Mouse (Mus musculus) R1 (cell line): Measurements from ENCODE around the gene Grpel1.

Source experiments
- DNase-seq: peaks from one replicate; pipeline ENCODE4 v3.0.0-alpha.2; 2018; ENCODE audit warnings: low read depth, low spot score

Gene Grpel1

DNA sequence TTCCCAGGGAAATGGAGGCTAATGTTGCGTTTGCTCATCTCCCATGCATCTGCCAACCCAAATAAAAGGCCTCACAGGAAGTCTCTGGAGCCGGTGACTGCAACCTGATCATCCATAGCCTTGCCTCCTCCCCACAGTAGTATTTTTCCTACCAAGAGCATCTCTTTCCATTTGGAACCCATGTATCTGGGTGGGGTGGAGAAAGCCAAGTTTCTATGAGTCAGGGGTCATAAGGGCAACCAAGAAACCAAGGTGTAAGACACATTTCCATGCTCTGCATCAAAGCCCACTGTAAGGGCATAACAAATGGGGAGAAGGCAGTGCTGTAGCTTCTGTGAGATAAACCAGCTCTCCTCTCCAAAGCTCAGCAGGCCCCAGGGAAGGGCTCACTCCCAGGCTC lies 3.6 kb upstream of the Grpel1 start:
- DNase-seq: no peak

DNA sequence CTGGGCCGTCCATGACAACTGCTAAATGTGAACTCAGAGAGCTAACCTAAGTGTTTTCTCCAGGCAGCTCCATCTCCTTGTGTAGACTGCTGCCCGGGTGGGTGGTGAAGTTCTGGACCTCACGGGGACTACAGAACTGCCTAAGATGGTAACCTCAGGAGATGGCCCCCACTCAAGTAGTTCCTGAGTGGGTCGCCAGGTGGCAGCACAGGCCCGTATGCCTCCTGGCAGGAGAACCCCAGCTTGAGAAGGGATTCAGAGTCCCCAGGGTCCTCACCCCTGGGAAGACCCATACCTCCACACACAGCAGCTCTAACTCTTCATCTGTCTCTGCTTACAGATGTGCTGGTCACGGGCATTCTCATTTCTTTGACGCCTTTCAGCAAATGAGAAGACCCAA lies 2.0 kb upstream of the Grpel1 start:
- DNase-seq: peak; percentile 66

DNA sequence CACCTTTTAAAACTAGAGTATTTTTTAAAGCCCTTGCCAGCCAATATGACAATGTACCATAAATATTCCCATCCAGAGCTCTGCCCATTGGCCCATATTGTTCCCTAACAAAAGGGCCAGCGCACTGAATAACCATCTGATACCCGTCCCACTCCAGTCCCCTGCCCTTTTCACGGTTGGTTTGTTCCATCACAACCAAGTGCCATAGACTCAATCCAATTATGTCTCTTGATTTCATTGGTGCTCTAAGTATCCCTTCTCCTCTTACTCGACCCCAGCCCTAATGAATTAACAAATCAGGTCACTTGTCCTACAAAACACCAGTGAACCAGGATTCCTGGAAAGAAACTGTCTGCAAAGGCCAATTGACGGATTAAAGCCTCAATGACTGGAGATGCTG lies 1.4 kb upstream of the Grpel1 start:
- no peak for DNase-seq

DNA sequence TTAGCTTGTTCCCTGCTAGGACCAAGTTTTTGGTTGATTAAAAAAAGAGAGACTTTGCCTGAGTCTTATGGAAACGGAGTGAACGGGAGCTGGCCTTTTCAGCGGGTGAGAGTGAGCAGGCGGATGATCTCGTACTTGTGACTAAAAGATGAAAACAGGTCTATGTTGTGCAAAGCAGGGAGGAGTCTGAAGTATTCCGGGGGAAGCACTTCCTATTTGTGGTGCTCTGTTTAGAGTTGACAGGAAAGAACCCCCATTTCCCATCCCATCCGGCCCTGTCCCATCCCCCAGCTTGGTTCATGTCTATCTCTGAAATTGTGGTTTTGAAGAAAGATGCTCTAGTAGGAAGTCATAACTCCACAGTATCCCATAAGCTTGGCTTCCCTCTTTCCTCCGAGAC lies 1.1 kb downstream of the Grpel1 start:
- DNase-seq: no peak

DNA sequence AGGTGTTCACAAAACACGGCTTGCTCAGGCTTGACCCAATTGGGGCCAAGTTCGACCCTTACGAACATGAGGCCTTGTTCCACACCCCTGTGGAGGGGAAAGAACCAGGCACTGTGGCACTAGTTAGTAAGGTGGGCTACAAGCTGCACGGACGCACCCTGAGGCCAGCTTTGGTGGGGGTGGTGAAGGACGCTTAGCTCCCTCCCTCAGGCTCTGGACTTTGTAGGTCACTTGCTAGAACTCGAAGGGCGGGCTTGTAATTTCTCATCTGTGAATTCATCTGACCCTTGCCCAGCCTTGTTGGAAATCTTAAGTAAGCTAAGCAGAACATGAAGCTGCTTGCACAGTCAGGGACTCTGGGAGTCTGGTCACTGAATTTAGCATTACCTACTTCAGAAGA lies 6.4 kb downstream of the Grpel1 start:
- no peak for DNase-seq

DNA sequence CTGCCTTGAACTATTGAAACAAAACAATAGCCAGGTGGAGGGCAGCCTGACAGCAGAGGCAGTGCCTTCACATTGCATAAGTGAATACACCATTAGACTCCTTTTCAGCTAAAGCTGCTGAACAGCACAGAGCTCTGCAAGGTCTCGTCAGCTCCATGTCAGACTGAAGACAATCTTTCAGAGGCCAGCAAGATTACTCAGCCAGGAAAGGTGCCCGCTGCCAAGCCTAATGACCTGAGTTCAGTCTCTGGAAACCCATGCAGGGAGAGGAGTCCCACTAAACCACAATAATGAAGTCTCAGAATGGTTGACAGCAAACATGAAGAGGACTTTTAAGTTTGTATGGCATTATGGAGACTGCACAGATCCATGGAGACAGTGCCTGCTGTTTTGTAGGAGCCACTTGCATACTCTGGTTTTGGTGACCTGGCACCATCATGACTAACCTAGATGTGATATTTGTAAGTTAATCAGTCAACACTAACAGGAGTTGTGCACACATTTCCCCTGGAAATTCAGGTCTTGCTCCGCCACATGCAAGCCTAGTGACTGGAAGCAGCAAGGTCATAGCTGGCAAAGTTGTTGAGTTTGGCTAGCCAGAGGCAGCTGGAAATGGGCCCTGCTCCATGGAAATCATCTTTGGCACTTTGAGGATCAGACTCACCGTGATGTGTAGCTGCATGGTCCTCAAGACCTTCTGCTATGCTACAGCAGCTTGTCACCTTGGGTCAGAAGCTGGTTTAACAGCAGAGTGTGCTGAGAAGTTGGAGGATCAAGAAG lies 8.3 kb downstream of the Grpel1 start:
- no peak for DNase-seq

DNA sequence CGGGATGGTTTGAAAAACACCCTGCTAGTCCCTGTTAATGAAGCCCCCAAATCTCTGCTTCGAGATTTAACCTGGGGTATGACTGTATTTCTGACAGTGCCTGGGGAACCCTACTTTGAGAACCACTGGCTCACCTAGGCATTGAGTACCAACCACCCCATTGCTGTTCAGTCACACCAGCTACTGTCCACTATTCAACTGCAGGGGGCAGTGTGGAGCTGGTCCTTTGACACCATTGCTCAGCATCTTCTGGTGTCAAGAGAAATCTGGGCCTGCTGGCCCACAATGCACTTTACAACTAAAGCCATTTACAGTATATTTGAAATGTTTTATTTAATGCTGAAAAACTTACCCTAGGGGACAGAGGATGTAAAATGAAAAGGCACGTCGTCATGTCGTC lies 9.5 kb downstream of the Grpel1 start:
- DNase-seq: peak; percentile 86

DNA sequence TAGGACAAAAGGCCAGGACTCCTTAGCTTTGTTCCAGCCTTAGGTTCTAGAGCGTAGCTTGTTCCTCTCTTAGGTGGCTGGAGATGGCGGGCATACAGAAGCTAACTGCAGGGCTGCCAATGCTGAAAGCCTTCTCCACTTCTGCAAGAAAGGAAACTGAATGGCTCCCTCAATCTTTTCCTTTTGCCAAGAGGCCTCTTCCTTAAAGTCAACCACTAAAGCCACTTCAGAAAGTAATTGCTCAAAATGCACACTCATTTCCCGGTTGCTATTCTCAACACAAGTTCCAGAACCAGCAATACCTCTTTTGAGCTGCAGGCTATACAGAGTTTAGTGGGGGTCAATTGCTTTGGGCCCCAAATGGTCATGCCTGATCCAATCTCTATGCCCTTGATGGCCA lies 12.7 kb downstream of the Grpel1 start:
- no peak for DNase-seq

DNA sequence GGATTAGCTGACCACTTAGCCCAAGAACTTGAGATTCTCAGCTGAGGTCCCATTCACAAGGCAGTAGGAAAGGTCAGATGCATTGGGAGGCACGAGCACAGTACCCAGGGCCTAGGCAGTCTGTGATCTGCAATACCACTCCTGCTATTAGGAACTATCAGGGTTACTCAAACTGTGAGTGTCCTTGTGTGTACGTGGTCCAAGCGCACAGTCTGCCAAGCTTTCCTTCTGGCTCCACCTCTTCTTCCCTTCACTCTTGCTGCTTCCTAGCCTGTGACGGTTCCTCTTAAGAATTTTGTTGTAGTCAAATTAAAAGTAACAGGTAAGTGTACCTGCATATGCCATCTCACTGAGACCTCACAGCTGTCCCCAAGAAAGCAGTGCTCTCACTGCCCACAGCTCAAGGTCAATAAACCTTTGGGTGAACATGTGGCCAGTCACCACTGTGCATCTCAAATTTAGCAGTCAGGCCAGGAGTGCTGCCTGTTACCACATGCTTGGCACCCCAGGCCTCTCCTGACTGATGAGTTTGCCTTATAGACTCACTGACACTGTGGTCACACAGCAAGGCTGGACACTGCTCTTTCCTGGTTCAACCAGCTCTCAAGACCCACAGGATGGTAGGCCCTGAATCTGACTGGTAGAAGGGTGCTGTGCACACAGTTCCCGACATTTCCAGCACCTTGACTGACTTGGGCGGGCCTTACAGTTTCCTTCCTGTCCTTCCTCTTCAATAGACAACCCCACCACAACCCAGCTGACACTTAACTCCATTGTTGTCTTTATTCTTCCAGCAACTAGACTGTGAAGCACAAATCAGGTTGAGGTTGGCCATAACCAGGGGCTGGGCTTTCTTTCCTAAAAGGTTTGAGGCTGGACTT lies 14.0 kb downstream of the Grpel1 start:
- DNase-seq: no peak

DNA sequence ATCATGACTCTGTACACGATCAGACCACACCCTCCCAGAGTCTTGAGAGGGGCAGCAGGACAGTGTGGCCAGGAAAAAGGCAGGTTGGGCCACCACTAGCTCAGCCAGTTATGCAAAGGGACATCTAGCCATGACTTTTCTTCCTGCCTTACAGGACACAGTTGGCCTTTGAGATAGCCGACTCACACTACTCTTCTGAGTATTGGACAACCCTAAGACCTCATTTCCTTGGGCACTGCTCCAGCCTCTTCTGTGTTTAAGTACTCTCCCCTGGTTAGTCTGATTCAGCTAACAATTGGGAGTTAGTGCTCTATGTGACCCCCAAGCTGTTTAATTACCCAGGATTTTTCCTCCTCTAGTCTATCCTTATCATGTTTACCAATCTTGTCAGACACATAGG lies 14.9 kb downstream of the Grpel1 start:
- DNase-seq: no peak

DNA sequence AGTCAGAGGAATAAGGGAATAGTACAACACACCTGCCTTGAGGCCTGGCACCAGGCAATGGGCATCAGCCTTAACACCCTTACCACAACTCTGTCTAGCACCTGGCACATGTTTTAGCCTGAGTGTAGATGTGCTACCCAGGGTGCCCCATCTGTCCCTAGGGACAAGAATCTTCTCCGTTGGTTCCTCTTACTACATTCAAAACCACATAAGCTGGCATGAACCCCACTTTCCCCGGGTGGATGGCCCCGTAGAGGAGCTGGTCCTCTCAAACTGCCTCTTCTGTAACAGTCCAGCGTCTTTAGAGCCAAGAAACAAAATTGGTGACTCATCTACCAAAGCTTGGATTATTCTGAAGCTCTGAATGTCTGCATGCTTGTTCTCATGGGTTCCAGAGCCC lies 15.6 kb downstream of the Grpel1 start:
- DNase-seq: no peak

DNA sequence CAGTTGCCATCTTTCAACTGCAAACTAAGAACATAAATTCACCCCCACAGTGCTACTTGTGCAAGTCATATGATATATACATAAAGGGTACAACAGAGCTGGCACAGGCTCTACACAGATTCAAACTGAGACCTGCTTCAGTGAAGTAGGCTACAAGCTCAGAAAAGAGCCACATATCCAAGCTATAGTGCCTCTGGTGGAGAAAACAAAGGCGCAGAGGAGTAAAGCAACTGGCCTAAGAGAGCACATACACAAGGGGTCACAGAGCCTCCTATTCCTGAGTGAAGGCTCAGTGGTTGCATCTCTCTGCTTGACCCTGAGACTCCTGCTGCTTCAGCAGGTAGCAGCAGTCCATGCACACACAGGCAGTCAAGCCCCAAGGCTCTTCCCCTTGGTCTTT lies 16.3 kb downstream of the Grpel1 start:
- DNase-seq: no peak

DNA sequence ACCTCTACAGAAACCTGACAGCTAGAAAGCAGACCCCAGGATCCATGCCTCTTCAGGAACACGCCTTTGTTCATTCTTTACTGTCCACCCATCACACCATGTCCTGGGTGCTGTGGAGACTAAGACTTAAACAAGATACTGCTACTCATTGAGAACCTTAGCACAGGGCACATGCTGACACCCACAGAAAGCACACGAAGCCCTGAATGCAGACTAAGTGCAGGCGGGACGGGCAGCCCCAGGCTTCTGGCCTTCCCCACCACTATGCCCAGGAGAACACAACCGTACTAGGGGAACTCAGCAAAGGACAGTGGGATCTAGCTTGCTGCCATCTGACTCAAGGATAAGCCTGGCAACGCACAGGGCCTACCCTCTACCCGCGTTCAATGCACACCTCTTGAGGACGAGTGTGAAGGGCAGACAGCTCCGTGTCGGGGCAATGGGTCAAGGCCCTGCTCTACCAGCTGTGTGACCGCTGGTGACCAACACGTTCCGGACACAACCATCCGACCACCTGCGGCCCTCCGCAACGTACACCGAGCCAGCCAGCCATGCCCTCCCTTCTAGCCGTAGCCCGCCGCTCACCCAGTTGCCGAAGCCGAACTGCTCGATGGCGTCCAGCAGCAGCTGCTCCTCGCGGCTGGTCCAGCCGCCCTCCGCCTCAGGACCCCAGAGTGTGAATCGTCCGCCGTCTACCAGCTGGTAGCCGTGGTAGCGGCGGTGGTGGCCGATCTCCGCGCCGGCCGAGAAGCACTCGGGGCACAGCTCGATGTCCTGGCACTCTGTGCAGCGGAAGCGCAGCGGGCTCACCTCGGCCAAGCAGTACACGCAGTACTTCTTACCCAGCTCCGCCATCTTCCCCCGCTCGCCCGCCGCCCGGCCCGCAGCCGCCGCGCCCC lies 18.7 kb downstream of the Grpel1 start:
- peak; percentile 59 for DNase-seq

DNA sequence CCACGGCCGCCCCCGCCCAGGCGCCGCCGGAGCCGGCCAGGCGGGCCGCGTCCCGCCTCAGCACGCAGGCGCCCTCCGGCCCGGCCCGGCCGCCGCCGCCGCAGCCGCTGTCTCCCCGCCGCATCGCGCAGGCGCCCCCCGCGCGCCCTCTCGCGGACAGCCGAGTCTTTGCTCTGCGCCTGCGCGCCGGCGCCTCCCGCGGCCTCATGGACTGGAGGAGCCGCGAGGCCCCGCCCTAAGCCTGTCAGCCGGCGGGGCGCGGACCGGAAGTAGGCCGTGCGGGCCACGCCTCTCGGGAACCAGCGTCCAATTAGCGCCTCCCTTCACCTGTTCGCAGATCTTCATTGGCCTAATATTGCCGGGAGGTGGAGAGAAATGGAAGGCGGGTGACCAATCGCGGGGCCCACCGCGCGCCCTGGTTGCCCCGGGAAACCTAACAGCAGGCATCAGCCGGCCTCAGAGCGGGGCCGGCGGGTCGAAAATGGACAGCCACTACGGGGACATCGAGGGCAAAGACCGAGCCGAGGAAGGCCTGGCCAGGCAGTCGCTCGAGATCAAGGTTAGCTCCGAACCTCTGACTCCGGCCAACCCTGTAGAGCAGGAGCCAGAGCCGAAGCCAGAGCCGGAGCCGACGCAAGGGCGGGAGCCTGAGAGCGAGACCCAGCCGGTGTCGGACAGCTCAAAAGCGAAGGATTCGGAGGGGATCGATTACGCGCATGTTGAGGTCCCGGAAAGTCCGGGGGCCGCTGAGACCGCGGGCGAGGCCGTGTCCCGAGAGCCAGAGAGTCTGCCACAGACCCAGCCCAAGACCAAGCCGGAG lies 19.6 kb downstream of the Grpel1 start, which contains the start of the genes Tada2b and Ccdc96:
Gene Tada2b (minus strand): TSS at position 115 of the 820 bp plus-strand sequence.
Gene Ccdc96 (plus strand): TSS at position 418 of the 820 bp plus-strand sequence.
- peak; percentile 98 for DNase-seq

DNA sequence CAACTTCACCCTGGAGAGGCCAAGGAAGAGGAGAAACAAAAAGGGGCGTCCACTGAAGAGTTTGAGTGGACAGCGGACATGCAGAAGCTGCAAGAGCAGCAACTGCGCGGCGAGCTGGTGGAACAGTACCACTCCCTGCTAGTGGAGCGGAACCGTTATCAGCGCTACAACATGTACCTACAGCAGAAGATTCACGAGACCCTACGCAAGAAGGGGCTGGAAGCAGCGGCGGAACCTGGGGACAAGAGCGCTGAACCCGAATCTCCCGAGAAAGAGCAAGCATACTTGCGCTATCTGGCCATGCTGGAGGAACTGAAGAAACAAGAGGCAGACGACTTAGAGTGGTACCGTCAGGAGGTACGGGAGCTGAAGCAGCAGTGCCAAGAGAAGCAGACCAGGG lies 20.5 kb downstream of the Grpel1 start:
- DNase-seq: no peak

DNA sequence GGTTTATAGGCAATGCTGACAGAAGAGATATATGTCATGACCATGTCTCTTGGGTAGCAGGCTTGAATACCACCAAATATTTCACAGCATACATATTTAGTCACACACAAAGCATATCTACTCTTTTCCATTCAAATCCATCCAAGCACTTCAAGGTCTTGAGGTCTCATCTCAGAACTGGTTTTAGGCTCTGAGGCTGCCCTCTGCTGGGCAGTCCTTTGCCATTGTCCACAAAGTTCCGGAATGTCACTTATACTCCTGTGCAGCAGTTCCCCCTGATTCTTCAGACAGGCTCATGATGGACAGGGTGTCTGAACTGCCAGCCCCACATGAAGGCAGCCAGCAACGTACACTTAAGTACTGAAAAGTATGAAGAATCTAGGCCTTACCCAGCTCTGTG lies 24.4 kb downstream of the Grpel1 start:
- DNase-seq: peak; percentile 21

DNA sequence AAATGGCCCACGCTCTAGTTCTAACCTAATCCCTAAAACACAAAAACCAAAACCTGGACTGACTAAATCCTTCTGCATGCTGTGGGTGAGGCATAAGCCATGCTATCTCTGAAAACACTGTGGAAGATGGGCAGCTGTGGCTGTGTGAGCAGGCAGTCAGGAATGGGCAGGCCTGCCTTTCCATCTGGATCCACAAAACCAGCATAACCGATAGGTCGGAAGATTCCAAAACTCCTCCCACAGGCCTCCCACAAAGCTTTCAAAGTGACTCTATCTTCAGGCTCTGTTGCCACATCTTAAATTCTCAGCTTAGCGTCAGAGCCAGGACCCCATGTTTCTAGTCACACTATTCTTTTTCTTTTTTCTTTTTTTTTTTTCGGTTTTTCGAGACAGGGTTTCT lies 29.1 kb downstream of the Grpel1 start:
- DNase-seq: no peak

DNA sequence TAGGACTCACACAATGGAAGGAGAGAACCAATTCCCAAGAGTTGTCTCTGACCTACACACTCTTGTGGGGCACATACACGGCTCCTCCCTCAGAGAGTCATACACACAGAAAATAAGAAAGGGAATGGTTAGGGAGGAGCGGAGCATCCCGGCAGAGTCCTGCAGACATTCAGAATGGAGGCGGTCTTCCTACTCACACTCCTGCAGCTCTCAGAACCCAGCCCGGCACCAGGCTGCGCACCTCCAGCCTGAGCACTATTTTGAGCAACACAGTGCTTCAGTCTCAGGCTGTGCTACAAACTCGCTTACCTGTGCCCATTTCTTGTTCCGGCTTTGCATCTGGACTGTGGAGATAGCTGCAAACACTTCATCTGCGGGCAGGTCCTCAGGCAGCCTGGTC lies 29.9 kb downstream of the Grpel1 start:
- DNase-seq: no peak

DNA sequence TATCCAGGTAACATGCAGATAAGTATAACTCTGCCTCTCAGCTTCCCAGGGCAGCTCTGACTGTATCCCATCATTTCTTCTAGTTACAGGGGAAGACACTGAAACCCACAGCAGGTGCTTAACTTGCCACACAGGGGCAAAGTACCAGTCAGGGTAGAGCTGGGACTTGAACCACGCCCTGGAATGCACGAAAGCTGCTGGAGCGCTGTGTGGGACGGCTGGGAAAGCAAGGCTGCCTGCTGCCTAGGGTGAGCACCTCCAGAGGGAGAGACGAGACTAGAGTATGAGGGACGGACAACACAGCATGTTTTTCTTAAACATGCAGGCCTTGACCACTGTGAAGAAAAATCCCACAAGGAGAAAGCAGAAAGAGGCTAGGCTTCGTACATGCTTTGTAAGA lies 40.4 kb downstream of the Grpel1 start:
- DNase-seq: peak; percentile 42

DNA sequence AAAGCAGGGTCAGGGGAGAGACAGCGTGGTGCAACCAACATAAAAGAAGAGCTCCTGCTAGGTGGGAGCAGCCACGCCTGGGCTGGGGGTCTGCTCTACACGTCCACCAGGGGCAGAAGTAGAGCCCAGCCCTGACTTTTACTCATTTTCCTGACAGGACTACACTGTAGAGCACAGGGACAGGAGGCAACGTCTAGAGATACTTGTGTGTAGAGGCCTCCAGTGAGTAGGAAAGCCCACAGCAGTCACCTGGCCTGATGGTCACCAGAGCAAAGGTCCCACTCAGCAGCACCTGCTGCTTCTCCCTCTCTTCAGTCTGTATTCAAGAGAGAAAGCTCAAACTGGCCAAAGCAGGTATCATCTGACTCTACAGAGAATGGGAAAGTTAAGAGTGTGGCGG lies 40.8 kb downstream of the Grpel1 start:
- no peak for DNase-seq

DNA sequence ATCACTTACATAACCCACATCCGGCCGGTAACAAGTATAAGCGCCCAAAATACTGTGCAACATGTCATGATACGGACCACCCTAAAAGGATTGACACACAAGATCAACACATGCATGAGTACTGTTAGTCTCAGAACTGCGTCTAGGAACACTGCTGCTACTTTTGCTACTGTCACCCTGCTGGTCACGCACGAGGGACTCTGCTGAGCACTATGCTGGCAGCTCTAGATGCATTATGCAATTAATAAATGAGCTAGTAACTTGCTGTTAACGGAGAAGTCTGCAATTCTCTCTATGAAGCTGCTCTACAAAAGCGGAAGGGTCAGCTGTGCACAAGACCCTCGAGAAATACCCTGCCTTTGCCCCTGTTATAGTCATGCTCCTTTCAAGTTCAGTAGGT lies 43.6 kb downstream of the Grpel1 start:
- DNase-seq: no peak
